Mouse (Mus musculus) heart, postnatal 10 days (tissue): ENCODE data around the gene Ropn1. TPM values are rescaled to one million over a fixed set of nuclear protein-coding genes. Genes with fewer than 3 reads are reported as not detected.
"Not testable (repeated sequence)": the region's sequence is repeated elsewhere in the genome, so short reads cannot be mapped to it uniquely, and the experiment has no call there.

ENCODE experiments used
- DNase-seq, 2 experiments: peaks; one replicate each; pipeline ENCODE4 v3.0.0; 2021
- intact Hi-C: fragments of 180-260 bp; cut with DNase I; formaldehyde crosslinking; loops from one replicate; pipeline ENCODE4 v1.15.1; 2025
- total RNA-seq, 2 experiments: library from RNA; stranded (reverse); gene quantifications; 2 replicates each; pipeline ENCODE4 v1.2.3; 2021

The Ropn1 gene
- not detected for total RNA-seq

DNA sequence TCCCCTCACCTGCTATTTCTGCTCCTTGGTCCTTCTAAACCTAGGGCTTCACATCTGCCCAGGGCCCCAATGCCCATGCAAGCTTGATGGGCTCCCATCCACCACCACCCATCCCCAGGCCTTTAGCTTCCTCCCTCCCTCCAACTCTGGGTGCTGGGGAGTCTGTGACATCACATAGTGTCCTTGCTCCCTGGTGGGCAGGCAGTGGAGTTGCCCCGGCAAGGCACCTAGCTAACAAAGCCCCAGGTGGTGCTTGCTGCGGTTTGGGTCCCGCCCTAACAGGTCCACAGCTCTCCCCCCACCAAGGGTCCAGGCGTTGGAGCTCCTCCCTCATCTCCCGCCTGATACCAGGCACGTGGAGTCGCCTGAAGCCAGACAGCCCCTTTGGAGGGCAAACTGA lies at the start of gene Ropn1:
Gene Ropn1, plus strand, starts transcription at position 301 of the 400 bp plus-strand sequence.
- intact Hi-C loops, result no loop called here
- DNase-seq, result no peak

DNA sequence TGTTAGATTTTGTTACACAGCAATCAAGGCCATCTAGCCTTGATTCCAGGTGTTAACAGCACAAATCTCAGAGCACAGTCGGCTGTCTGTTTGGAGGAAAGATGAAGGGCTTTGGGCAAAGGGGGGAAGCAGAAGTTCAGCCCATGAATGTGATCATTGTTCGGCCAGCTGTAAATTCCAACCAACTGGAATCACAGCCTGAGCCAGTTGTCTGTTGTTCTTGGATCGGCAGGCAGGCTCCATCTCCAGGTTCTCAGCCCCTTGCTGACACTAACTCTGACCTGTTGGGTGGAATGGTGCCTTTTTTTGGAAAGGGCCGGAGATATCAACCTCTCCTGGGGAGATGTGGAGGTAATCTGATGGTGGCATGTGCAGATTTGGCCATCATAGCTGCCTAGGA lies 47.8 kb upstream of the Ropn1 start:
- DNase-seq, result peak; percentile 12
- intact Hi-C loops, result no loop called here

DNA sequence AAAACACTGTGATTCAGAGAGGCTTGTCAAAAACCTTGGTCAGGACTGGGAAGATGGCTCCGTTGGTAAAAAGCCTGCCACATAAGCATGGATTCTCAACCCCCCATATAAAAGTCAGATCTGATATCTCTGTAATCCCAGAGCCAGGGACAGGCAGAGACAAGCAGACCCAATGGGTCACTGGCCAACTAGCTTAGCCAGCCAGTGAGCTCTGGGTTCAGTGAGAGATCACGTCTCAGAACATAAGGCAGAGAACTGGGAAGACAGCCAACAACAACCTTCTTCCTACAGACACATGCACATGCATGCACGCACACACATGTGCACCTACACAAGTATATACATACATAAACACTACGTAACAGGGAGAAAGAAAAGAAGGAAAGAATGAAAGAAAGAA lies 46.6 kb upstream of the Ropn1 start:
- DNase-seq, result no peak
- intact Hi-C loops, result no loop called here

DNA sequence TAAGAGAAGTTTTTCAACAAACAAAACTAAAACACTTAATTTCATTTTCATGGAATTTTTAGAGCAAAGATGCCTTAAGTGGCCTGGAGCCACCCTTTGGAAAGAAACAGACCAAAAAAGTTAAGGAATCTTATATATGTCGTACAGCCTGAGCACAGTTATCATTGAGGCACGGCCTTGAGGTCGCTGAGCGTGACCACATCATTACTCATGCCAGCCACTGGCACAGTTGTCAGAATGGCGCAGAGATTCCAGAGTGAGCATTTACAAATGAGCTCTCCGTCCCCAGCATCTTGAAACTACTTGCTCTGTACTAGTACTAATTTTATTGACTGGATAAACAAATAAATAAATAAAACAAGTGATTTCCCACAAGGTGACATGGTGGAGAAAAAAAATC lies 45.9 kb upstream of the Ropn1 start:
- intact Hi-C loops, result no loop called here

DNA sequence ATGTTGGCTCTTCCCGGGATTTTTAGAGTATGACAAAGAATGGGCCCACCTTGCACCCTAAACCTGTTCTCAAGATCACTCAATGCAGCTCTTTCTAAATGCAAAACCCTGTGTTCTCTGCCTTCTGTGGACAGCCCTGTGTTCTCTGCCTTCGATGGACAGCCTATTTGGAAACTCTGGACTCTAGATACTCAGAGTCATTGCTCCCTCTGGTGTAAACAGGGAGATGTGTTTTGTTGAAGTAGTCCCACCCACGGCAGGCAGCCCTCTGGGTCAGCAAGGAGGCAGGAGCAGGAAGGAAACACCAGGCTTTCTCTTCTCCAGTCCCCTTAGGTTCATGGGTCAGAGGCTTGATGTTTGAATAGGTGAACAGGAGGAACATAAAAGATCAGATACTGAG lies 44.0 kb upstream of the Ropn1 start:
- DNase-seq, result peak; percentile 57 to 62
- intact Hi-C loops, result loop anchor here (1.0 to 5.0 kb wide), 4 partner anchors 74 to 413 kb away; no protein-coding TSS in a partner anchor

More for the DNA sequence above, 45.9 kb upstream of the Ropn1 start:
- no peak for DNase-seq

DNA sequence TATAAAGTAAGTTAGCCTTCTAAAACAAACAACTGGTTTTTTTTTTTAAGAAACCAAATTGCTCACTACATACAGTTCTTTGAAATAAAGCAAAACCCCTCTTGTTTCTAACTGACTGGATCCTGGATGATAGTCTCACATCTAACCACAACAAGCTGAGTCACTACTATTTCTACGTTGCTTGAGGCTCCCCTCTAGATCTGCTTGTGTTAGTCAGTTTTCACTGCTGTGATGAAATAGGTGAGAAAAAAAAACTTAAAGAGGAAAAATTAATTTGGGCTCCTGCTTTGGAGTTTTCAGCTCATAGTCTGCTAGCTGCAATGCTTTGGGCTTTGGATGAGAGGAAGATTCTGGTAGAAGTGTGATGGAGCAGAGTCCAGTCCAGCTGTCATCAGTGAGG lies 39.6 kb upstream of the Ropn1 start:
- intact Hi-C loops, result no loop called here
- no peak for DNase-seq

DNA sequence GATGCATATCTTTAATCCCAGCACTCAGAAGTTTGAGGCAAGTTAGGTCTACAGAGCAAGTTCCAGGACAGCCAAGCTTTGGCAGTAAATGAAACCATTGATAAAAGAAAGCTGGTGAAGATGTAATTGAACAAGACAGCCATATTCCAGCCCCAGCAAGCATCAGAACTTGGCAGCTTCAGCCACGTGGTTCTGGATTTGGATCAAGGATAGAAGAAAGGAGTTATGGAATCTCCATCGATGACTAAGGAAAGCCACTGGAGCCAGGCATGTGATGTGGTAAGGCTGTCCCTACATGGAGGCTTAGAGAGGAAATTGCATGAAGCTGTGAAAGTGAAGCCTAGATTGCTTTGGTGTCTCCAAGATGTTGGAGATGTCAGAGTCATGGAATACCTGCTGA lies 35.7 kb upstream of the Ropn1 start:
- DNase-seq, result no peak
- intact Hi-C loops, result no loop called here

DNA sequence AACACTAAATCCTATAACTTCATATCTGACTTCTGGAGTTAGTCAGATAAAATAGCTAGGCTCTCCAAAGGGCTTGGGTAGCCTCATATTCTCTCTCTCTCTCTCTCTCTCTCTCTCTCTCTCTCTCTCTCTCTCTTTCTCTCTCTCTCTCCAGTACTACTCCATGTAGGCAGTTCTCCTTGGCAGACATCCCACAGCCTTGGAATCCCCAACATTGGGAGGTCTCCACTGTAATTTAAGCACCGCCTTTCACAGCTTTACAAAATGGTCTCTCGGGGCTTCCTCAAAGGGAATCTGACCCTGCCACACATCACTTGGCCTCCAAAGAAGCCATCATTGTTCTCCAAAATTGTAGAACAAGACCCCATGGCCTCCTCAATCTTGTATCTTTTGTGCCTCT lies 22.1 kb upstream of the Ropn1 start:
- DNase-seq, result peak in 1 of 2 experiments; percentile 18
- intact Hi-C loops, result no loop called here

DNA sequence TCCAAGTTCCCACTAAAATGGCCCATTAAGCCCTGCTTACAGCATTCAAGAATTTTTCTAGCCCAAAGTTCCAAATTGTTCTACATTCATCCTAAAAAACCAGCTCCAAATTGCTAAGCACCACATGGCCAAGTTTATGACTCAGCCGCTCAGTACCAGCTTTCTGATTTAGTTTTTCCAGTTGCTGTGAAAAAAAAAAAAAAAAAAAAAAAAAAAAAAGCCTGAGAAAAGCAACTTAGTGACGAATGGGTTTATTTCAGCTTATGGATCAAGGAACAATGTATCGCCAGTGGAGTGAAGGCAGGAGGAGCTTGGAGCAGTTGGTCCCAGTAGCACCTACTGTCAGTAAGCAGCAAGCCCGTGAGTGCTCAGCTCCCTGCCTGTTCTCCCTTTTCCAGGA lies 21.3 kb upstream of the Ropn1 start:
- DNase-seq, result no peak
- intact Hi-C loops, result no loop called here

DNA sequence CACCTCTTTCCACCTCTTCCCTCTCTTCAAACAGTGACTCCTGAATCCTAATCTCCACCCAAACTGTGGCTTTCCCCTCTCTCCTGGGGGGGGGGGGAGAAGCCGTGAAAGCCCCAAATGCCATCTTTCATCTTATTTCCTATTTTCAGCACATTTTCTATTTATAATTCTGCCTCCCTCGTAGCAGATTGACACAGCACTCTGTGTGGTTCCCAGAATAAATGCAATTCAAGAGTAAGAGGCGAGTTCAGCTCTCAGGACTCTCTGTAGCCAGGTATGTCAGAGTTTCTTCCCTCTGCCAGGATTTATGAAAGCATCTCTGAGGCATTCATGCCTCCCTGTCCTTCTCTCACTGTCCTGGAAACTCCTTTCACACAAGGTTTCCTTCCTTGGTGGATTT lies 14.2 kb upstream of the Ropn1 start:
- intact Hi-C loops, result no loop called here
- DNase-seq, result no peak

DNA sequence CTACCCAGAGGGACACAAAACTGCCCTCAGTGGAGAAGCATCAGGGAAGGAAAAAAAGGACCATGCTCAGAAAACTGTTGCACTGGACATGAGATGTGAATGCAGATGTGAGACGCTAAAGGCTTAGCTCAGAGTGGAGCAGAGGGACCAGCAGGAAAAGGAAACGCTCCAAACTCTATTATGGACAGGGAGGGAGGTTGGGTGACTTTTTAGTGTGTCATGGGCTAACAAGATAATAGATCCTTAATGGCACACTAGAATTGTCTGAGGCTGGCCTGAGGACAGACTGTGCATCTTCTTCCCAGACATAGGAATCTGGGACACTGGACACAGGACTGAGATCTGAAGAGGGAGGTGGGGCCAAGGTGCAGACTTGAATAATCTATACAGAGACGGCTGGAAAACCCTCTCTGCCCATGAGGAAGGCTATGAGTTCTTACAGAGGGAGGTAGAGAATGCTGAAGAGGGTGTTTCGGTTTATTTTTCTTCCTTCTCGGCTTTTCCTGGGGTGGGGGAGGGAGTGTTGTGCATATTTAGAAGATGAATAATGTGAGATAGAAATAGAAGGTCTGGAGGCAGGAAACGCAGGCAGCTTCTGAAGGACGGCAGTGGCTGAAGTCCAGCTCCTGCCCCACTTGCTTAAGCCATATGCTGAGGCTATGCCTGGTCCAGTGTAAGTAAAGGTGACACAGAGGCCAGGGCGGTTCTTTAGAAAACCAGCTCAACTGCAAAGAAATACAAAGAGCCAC lies 6.0 kb upstream of the Ropn1 start:
- intact Hi-C loops, result no loop called here
- no peak for DNase-seq

DNA sequence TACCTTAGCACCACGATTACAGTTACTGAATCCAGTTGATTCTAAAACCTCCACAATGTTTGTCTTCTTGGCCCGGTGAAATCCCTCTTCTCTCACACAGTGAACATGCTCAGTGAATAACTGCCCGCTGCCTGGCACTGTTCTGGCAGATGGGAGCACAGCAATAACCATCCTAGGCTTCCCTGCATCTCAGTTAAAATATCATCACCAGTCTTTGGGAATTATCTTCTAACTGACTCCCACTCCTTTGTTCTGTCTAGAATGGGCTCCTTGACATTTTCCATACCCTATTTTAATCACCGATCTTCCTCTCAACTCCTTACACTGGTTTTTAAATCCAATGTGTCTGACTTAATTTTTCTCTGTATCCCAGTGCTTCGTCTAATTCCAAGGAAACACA lies 3.3 kb downstream of the Ropn1 start:
- DNase-seq, result no peak
- intact Hi-C loops, result no loop called here

DNA sequence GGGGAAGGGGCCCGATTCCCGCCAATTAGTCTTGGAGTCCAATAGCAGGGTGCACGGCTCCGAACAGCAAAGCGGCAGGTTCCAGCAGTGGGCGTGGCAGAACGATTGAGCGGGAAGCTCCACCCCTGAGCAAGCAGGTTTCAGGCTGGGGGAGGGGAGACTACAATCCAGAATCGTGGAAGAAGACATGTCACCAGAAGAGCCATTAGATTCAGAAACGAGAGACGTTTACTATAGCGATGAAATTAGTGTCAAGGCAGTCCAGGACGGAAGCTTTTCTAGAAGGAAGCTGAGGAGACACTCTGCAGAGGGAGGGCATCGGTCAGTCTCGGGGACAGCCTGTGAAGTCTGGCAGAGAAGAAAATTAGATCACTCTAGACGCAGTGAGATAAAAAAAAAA lies 7.8 kb downstream of the Ropn1 start:
- DNase-seq, intact Hi-C loops: not testable (repeated sequence)

DNA sequence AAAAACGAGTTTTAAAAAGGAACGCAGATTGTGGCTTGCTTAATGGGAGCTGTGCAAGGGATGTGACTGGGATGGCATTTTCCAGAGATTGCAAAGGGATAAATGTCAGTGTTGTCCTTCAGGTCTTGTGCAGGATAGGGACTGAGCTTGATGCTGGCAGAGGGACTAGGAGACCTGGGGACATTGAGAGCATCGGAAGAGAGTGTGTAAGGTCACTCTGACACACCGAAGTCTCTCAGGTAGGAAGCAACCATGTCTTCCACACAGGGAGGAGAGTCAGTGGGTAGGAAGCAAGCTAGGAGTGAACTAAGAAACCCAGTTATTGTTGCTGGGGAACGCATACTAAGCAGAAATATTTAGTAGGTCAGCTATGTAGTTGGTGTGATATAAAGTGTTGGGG lies 8.3 kb downstream of the Ropn1 start:
- no peak for DNase-seq
- intact Hi-C loops, result no loop called here

DNA sequence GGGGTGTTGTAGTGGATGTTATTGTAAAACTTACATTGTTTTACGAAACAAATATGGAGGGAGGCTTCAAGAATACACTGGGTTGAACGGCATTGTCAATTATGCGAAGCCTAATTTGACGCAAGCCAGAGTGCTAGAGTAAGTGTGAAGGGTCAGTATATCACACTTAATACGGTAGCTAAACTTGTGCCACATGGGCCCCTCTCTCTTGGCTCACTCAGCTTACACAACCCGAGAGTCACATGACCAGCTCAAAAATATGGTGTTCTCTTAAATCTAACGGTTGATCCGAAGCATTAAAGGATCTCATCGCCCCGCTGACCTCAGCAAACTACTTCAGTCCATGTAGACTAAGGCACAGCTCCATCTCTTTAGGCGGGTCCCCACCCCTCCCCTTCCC lies 8.7 kb downstream of the Ropn1 start:
- no peak for DNase-seq
- intact Hi-C loops, result no loop called here

DNA sequence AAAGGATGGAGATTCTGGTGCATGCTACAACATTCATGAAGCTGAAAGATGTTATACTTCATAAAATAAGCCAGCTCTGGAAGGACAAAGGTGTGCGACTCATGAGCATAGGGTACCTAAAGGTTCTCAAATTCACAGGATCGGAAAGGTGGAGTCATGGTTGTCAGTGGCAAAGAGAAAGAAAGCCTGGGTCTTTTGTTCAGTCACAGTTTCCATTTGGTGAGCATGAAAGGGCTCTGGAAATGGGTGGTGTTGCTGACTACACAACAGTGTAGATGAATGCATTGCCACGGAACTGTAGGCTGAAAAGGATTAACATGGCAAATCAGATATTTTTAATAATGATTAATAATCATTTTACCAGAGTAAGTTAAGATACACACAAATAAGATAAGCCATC lies 14.8 kb downstream of the Ropn1 start:
- no peak for DNase-seq
- intact Hi-C loops, result loop anchor here (10.0 kb wide), 1 partner anchor 310 kb away; no protein-coding TSS in a partner anchor

DNA sequence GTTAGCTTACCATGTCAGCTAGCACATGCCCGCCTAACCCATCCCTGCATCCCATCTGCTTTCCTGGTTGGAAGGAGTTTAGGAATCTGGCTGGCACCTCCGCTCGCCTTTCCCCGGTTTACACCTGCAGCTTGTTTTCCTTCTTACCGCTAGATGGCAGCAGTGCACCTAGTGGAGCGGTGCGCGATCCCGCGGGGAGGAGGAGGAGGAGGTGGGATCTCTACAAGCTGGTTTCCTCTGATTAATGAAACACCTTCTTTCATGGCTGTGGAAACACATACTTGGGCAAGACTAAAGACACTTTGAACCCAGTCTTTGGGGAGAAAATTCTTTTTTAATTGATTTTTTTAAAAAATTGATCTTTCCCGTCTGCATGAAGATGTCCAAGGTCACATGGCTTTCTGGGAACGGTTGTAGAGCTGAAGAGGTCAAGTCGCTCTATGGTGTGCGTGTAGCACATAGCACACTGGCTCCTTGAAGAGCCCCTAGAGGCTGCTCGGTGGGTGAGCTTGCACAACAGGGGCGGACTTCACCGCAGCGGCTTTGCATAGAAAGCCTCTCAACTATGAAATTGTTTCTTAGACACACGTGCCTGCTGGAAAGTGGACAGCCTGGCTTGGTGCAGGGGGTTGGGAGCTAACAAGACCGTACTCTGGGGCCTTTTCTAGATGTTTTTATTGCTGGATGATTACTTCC lies 17.5 kb downstream of the Ropn1 start:
- intact Hi-C loops, result loop anchor here (1.0 to 10.0 kb wide), 2 partner anchors 33 to 308 kb away; no protein-coding TSS in a partner anchor
- peak; percentile 81 to 85 for DNase-seq

DNA sequence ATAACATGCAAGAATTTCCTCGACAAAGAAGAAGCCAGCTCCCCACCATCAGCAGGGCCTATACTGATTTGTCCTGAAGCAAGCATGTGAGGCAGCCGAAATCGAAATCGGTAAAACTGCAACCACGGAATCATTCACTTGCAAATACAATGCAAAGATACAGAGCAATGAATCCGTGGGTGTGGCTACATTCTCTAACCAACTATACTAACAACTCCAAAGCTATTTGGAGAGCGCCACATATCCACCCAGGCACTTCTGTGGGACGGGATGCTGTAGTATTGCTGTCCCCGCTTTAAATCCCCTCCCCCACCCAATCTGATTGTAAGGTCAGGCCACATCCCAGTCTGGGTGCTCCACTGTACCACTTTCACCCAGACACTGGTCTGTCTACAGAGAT lies 18.6 kb downstream of the Ropn1 start:
- intact Hi-C loops, result loop anchor here (10.0 kb wide), 1 partner anchor 306 kb away; no protein-coding TSS in a partner anchor

DNA sequence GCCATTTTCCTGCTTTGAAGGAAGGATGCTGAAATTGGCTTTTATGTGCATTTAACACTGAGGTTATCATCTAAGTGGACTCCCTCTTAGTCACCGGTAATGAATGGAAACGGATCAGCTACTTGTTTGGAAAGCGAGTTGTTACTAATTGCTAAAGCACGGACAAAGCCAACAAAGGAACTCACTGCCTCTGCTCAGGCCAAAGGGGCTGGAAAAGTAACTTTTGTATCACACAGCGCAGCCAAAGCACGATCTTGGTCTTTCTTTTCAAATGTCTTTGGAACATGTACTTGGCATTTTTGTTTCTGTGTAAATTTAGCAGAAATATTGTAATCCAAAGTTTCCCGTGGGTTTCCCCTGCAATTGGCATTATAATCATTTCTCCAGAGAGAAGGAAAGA lies 22.2 kb downstream of the Ropn1 start:
- intact Hi-C loops, result no loop called here
- no peak for DNase-seq

More for the DNA sequence above, 18.6 kb downstream of the Ropn1 start:
- DNase-seq, result no peak

DNA sequence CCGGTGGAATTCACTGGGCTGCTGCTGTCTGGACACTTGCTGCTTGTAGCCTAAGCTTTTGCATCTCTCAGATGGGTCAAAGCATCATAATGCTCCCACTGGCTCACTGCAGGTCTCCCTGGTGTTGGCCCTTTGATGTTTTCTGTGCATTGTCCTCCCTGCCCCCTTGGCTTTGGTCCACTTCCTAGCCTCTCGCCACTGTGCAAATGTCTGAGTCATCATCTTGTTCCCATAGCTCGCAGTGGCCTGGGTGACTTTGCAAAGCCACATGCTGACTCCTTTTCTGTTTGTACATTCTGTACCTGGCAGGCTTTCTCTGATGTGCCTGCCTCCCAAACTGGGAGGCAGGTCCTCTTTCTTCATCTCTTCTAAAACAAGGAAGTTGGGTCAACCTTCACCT lies 23.1 kb downstream of the Ropn1 start:
- intact Hi-C loops, result no loop called here
- DNase-seq, result no peak

DNA sequence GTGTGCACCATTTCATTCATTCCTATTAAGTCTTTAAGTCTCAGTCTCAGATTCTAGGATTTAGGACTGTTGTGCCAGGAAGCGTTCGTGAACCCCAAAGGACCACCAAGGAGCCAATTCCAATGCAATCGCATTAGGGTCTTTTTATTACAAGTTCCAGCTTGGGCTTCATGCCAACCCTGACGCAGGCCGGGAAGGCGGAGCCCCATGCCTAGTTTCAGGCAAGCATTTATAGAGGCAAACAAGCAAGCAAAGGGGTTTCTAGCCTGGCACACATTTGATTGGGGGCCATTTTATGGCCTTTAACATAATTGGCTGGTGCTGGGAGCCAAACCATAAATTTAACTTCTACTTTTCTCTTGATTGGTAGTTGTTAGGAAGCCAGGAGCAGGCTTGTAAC lies 24.6 kb downstream of the Ropn1 start:
- intact Hi-C loops, result no loop called here
- DNase-seq, result no peak

DNA sequence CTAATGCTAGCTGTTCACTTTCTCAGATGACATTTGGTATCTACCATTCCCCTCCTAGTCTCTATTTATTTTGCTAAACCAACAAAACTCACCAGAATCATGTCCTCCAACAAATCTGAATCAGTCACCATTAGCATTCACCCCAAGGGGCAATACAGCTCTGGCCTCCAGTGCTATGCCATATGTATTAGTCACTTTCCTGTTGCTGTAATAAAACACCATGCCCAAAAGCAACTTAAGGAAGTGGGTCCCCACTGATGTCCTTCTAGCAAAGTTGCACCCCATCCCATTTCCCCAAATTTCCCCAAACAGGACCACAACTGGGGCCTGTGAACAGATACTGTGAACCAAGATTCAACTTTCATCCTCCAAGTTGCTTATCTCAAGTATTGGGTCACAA lies 32.1 kb downstream of the Ropn1 start:
- intact Hi-C loops, result no loop called here
- no peak for DNase-seq
